Mouse (Mus musculus): ENCODE data around the gene Gnao1. TPM values are rescaled to one million over a fixed set of nuclear protein-coding genes. Genes with fewer than 3 reads are reported as not detected.

The Gnao1 gene
- polyA plus RNA-seq, 1 experiment from 2014 or later: 187 TPM

DNA sequence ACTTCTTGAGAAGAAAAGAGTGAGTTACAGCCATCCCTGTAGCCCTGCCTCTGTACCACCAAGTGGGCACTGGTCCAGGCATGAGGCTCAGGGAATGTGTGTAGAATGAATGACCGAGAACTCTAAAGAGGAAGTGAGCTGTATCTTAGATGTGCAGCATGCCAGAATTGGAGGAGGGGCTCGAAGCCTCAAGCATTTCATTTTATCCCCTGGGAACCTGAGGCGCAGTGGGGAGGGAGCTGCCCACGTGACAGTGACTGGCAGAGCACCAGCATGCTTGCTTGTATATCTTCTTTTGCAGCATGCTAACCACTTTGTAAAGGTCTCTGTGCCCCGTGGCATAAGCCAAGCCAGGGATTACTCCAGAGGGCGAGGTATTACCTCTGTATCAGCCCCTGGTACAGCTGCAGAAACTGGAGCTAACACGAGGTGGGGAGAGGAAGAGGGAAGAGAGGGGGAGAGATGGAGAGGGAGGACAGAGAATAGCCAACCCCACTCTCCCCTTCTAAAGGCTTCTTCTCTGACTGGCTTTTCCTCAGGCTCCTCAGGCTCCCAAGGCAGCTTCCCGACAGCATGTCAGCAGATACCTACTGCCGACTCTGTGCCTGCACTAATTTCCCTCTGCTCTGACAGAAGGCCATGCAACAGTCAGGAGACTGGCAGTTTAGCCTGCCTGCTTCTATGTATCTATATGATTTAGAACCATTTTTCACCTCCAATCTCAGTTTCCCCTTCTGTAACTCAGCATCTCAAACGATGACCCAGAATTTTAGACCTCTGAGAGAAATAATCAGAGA lies 31.4 kb downstream of the Gnao1 start:
- no peaks in the 10 kb centered on the region for H3K9me3 ChIP-seq (ENCODE audit: control insufficient read depth, low read length)
- H3K9ac ChIP-seq (replicated peaks; ENCODE audit: low read depth, low read length): no peak overlapping the region
- peak overlapping the region; percentile 19; the same call in 1 of the 2 replicates for H3K4me2 ChIP-seq (ENCODE audit: low read length)
- H3K4me1 ChIP-seq (replicated peaks; ENCODE audit: control insufficient read depth, insufficient read depth, low read length): peaks cover 62% of the 10 kb centered on the region
- H3K27ac ChIP-seq (ENCODE audit: low read length): peak overlapping the region; percentile 11; the same call in 1 of the 2 replicates
- 15% methylated on average over 10 of the region's 10 CpGs for WGBS
- peak; percentile 57 for ATAC-seq
- no peaks in the 10 kb centered on the region for H3K27me3 ChIP-seq (replicated peaks; ENCODE audit: control insufficient read depth, insufficient read depth, low read length)
- no peak overlapping the region for H3K4me3 ChIP-seq (replicated peaks; ENCODE audit: low read length)
- no peaks in the 10 kb centered on the region for H3K36me3 ChIP-seq (ENCODE audit: control insufficient read depth, insufficient read depth)

DNA sequence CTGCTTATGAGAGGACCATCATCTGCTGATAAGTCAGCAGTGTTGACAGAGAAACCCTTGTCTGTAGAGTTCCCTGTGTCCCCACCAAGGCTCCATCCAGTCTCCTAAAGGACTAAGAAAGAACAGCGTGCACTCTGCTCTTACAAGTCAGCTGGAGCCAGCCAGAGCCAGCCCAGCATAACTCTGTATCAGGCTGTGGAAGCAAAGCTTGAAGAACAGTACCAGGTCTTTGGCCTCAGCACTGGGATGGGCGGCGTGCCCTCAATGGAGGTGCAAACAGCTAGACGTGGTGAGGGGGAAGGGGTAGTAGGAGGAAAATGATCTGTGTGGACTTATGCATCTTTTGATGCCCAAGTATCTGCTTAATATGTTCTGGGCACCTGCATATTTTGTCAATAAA lies 32.8 kb downstream of the Gnao1 start:
- Histone ChIP-seq H3K4me3 (replicated peaks; ENCODE audit: low read length) (no peak overlapping the region), H3K9me3 (ENCODE audit: control insufficient read depth, low read length) (no peaks in the 10 kb centered on the region), H3K4me2 (ENCODE audit: low read length) (no peak overlapping the region), H3K4me1 (replicated peaks; ENCODE audit: control insufficient read depth, insufficient read depth, low read length) (peaks cover 61% of the 10 kb centered on the region), H3K36me3 (ENCODE audit: control insufficient read depth, insufficient read depth) (no peaks in the 10 kb centered on the region), H3K9ac (replicated peaks; ENCODE audit: low read depth, low read length) (no peak overlapping the region), H3K27ac (ENCODE audit: low read length) (no peak overlapping the region), H3K27me3 (replicated peaks; ENCODE audit: control insufficient read depth, insufficient read depth, low read length) (no peaks in the 10 kb centered on the region)
- no peak for ATAC-seq
- WGBS: 90% methylated on average over 4 of the region's 4 CpGs

DNA sequence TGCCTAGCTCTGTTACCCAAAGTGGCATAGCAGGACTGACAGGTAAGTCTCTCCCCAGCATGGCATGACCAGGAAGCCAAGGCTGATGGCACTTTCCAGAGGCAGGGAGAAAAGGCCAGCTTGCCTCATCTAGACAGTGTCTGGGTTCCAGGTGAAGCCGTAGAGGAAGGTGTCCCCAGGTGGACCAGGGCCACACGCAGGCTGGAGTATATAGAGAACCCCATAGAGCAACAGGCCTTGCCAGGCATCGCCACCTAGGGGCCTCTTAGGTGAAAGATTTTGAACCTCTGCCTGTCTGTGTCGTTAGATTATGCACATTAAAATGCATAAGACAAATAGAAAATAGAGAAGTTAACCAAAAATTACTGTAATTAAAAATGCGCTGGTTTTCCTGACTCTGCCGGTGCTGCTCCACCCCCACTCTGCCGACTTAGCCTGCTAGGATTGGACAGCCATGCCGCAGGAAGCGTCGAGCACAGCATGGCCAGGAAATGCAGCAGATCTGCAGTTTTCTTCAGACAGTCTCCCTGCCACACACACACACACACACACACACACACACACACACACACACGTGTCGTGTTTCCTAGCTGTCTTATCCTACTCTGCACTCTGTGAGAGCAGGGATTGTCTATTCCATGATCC lies 34.2 kb downstream of the Gnao1 start:
- H3K9me3 ChIP-seq (ENCODE audit: control insufficient read depth, low read length): no peaks in the 10 kb centered on the region
- no peak overlapping the region for H3K4me3 ChIP-seq (replicated peaks; ENCODE audit: low read length)
- no peaks in the 10 kb centered on the region for H3K27me3 ChIP-seq (replicated peaks; ENCODE audit: control insufficient read depth, insufficient read depth, low read length)
- H3K4me2 ChIP-seq (ENCODE audit: low read length): no peak overlapping the region
- no peak overlapping the region for H3K9ac ChIP-seq (replicated peaks; ENCODE audit: low read depth, low read length)
- peaks cover 49% of the 10 kb centered on the region for H3K4me1 ChIP-seq (replicated peaks; ENCODE audit: control insufficient read depth, insufficient read depth, low read length)
- peak; percentile 46 for ATAC-seq
- H3K27ac ChIP-seq (ENCODE audit: low read length): no peak overlapping the region
- WGBS: 31% methylated on average over 12 of the region's 12 CpGs
- H3K36me3 ChIP-seq (ENCODE audit: control insufficient read depth, insufficient read depth): no peaks in the 10 kb centered on the region

DNA sequence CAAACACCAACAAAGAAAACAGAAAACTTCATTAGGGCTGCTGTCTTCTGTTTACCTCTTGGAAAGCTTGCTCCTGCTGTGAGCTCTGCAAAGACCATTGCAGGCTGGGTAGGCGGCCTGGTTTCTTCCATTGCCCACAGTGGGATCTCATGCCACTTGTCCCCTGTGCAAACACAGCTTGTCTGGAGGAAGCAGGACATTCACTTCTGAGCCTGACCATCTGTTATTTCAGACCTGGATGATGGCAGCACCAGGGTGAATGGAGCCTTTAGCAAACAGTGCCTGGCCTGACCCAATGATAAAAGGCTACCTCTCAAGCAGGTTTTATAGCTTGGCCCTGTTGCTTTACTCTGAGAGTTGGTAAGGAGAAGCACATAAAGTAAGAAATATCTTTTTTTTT lies 35.4 kb downstream of the Gnao1 start:
- Histone ChIP-seq H3K9ac (replicated peaks; ENCODE audit: low read depth, low read length) (no peak overlapping the region), H3K27me3 (replicated peaks; ENCODE audit: control insufficient read depth, insufficient read depth, low read length) (no peaks in the 10 kb centered on the region), H3K4me3 (replicated peaks; ENCODE audit: low read length) (no peak overlapping the region), H3K4me2 (ENCODE audit: low read length) (no peak overlapping the region), H3K27ac (ENCODE audit: low read length) (no peak overlapping the region), H3K9me3 (ENCODE audit: control insufficient read depth, low read length) (no peaks in the 10 kb centered on the region), H3K4me1 (replicated peaks; ENCODE audit: control insufficient read depth, insufficient read depth, low read length) (peaks cover 42% of the 10 kb centered on the region), H3K36me3 (ENCODE audit: control insufficient read depth, insufficient read depth) (no peaks in the 10 kb centered on the region)
- no peak for ATAC-seq
- 59% methylated on average over 1 of the region's 1 CpGs for WGBS

DNA sequence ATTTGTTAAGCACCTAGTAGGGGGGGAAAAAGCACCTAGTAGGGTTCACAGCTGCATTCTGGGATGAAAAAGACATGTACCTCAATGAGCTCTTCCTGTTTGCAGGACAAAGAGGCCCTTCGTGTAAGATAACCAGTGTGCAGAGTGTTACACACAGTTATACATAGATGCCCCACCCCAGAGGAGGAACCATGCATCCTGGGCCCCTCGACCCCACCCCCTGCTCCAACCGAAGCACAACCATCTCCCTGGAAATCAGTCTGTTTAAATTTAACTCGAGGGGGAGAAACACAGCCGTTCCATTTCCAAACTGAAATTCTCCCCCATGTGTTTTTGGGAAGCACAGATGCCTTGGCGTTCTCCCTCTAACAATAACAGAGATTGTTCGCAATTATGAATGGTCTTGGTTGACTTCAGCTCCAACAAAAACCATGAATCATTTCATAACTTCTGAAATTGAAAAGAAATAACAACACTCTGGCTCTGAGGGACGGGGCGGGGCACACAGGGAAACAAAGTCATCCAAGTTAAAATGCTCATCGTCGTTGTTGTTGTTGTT lies 42.4 kb downstream of the Gnao1 start:
- H3K27me3 ChIP-seq (replicated peaks; ENCODE audit: control insufficient read depth, insufficient read depth, low read length): no peaks in the 10 kb centered on the region
- H3K27ac ChIP-seq (ENCODE audit: low read length): no peak overlapping the region
- H3K4me3 ChIP-seq (replicated peaks; ENCODE audit: low read length): no peak overlapping the region
- no peak overlapping the region for H3K4me2 ChIP-seq (ENCODE audit: low read length)
- 81% methylated on average over 11 of the region's 11 CpGs for WGBS
- no peak overlapping the region for H3K9ac ChIP-seq (replicated peaks; ENCODE audit: low read depth, low read length)
- no peaks in the 10 kb centered on the region for H3K36me3 ChIP-seq (ENCODE audit: control insufficient read depth, insufficient read depth)
- ATAC-seq: no peak; the same call in 1 of the 2 replicates
- H3K4me1 ChIP-seq (replicated peaks; ENCODE audit: control insufficient read depth, insufficient read depth, low read length): no peaks in the 10 kb centered on the region
- H3K9me3 ChIP-seq (ENCODE audit: control insufficient read depth, low read length): no peaks in the 10 kb centered on the region

- H3K27ac ChIP-seq (ENCODE audit: low read length): no peak overlapping the region
- no peak overlapping the region for H3K4me3 ChIP-seq (replicated peaks; ENCODE audit: low read length)
- H3K4me1 ChIP-seq (replicated peaks; ENCODE audit: control insufficient read depth, insufficient read depth, low read length): no peaks in the 10 kb centered on the region
- no peaks in the 10 kb centered on the region for H3K36me3 ChIP-seq (ENCODE audit: control insufficient read depth, insufficient read depth)
- 88% methylated on average over 9 of the region's 9 CpGs for WGBS
- H3K9ac ChIP-seq (replicated peaks; ENCODE audit: low read depth, low read length): no peak overlapping the region
- H3K4me2 ChIP-seq (ENCODE audit: low read length): no peak overlapping the region
- H3K9me3 ChIP-seq (ENCODE audit: control insufficient read depth, low read length): no peaks in the 10 kb centered on the region
- no peaks in the 10 kb centered on the region for H3K27me3 ChIP-seq (replicated peaks; ENCODE audit: control insufficient read depth, insufficient read depth, low read length)
- ATAC-seq: no peak
Observed at GRCm38 (mm10) chr8:93852851-93853461, 43.2 kb downstream of the Gnao1 start.

DNA sequence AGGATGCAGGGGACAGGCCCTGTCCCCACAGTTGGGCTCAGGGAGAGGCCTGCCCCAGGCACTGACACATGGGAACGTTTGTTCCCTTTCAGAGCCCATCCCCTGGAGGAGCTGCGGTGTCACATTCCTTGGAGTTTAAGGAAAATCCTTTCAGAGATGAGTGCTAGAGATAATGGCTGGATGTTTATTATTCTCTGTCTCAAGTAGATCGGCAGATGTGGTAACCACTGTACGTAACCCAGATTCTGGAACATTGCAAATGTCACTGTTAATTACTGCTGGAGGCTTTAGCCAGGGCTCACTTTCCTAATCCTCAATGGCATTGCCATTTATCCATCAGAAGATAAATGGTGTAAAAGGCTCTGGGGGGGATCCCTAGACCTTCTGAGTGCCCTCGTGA lies 44.9 kb downstream of the Gnao1 start:
- H3K9ac ChIP-seq (replicated peaks; ENCODE audit: low read depth, low read length): no peak overlapping the region
- no peaks in the 10 kb centered on the region for H3K9me3 ChIP-seq (ENCODE audit: control insufficient read depth, low read length)
- no peaks in the 10 kb centered on the region; the same call in 1 of the 2 replicates for H3K4me1 ChIP-seq (replicated peaks; ENCODE audit: control insufficient read depth, insufficient read depth, low read length)
- H3K4me3 ChIP-seq (replicated peaks; ENCODE audit: low read length): no peak overlapping the region
- H3K27me3 ChIP-seq (replicated peaks; ENCODE audit: control insufficient read depth, insufficient read depth, low read length): no peaks in the 10 kb centered on the region
- no peak overlapping the region for H3K27ac ChIP-seq (ENCODE audit: low read length)
- H3K4me2 ChIP-seq (ENCODE audit: low read length): no peak overlapping the region
- ATAC-seq: no peak
- no peaks in the 10 kb centered on the region for H3K36me3 ChIP-seq (ENCODE audit: control insufficient read depth, insufficient read depth)
- WGBS: 57% methylated on average over 5 of the region's 5 CpGs

DNA sequence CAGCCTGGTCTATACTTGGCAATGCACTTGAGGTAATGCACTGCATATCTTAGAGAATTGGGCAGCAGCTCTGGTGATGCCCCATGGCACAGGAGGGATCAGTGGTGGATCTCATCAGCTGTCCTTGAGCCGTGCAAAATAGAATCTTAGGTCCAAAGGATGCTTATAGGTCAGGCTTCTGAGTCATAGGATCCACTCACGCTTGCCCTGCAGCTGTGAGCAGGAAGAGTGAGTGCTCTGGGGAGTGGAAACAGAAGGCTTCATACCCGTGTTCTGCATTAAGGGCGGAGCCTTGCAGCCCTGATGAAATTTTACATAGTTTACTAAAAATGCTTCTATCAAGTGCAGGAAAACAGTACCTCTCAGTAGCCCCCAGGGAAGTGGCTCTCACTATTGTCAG lies 45.5 kb downstream of the Gnao1 start:
- Histone ChIP-seq H3K9ac (replicated peaks; ENCODE audit: low read depth, low read length) (no peak overlapping the region), H3K4me3 (replicated peaks; ENCODE audit: low read length) (no peak overlapping the region), H3K4me2 (ENCODE audit: low read length) (no peak overlapping the region), H3K36me3 (ENCODE audit: control insufficient read depth, insufficient read depth) (no peaks in the 10 kb centered on the region), H3K9me3 (ENCODE audit: control insufficient read depth, low read length) (no peaks in the 10 kb centered on the region), H3K27me3 (replicated peaks; ENCODE audit: control insufficient read depth, insufficient read depth, low read length) (no peaks in the 10 kb centered on the region), H3K27ac (ENCODE audit: low read length) (no peak overlapping the region), H3K4me1 (replicated peaks; ENCODE audit: control insufficient read depth, insufficient read depth, low read length) (peaks cover 4% of the 10 kb centered on the region; the same call in 1 of the 2 replicates)
- no peak for ATAC-seq
- 75% methylated on average over 4 of the region's 4 CpGs for WGBS

GRCm38 (mm10) chr8:93857144-93857543 lies 47.4 kb downstream of the Gnao1 start:
- Histone ChIP-seq H3K4me2 (ENCODE audit: low read length) (no peak overlapping the region), H3K4me3 (replicated peaks; ENCODE audit: low read length) (no peak overlapping the region), H3K9ac (replicated peaks; ENCODE audit: low read depth, low read length) (no peak overlapping the region), H3K27ac (ENCODE audit: low read length) (no peak overlapping the region), H3K36me3 (ENCODE audit: control insufficient read depth, insufficient read depth) (no peaks in the 10 kb centered on the region), H3K4me1 (replicated peaks; ENCODE audit: control insufficient read depth, insufficient read depth, low read length) (peaks cover 15% of the 10 kb centered on the region), H3K9me3 (ENCODE audit: control insufficient read depth, low read length) (no peaks in the 10 kb centered on the region), H3K27me3 (replicated peaks; ENCODE audit: control insufficient read depth, insufficient read depth, low read length) (no peaks in the 10 kb centered on the region)
- ATAC-seq: no peak
- WGBS: 76% methylated on average over 4 of the region's 4 CpGs

All from forebrain, embryonic 16.5 days (tissue).